Mouse (Mus musculus): ENCODE results near the gene Tcaf3. TPM values are rescaled to one million over a fixed set of nuclear protein-coding genes. Genes with fewer than 3 reads are reported as not detected.

Tcaf3 gene
- polyA plus RNA-seq (2014; fragmentation: Nextera tagmentation; extraction: Ambion mirVana): not detected in 2 replicates

DNA sequence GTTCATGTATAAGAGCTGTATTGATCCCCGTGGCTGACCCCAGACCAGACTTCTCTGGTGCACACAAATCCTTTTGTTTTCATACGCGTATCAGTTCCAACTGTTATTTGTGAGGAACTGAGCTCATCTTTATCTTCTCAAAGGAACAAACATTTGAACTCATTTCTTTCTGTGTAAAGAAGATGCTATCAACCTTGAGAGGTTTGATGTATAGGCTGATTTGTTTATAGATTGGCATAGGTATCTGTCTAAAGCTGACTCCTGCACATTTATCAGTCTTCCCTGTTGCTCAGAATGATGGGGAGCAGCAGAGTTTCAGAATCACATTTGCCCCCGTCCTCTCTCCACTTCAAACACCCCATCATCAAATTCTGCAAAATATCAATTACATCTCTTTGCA lies at the start of gene Tcaf3:
Gene Tcaf3 (minus strand): TSS at position 101 of the 400 bp plus-strand sequence.
- Histone ChIP-seq H3K27me3 (ENCODE audit: control insufficient read depth, insufficient read depth, low read length) (no peaks in the 10 kb centered on the region), H3K4me1 (replicated peaks; ENCODE audit: control insufficient read depth, insufficient read depth, low read length) (no peaks in the 10 kb centered on the region), H3K36me3 (ENCODE audit: control insufficient read depth, insufficient read depth, low read length) (no peaks in the 10 kb centered on the region), H3K4me2 (replicated peaks; ENCODE audit: low read depth, low read length) (no peak within 1 kb of the TSS), H3K9me3 (ENCODE audit: control insufficient read depth, low read length) (no peaks in the 10 kb centered on the region), H3K27ac (ENCODE audit: low read depth, low read length) (no peak within 1 kb of the TSS), H3K9ac (ENCODE audit: low read depth, low read length) (no peak within 1 kb of the TSS), H3K4me3 (ENCODE audit: low read depth, low read length) (no peak within 1 kb of the TSS)
- no peak for ATAC-seq (ENCODE audit: low FRiP score)
- no peak for DNase-seq (ENCODE audit: low spot score)
- WGBS: 67% methylated on average over 4 of the region's 4 CpGs

DNA sequence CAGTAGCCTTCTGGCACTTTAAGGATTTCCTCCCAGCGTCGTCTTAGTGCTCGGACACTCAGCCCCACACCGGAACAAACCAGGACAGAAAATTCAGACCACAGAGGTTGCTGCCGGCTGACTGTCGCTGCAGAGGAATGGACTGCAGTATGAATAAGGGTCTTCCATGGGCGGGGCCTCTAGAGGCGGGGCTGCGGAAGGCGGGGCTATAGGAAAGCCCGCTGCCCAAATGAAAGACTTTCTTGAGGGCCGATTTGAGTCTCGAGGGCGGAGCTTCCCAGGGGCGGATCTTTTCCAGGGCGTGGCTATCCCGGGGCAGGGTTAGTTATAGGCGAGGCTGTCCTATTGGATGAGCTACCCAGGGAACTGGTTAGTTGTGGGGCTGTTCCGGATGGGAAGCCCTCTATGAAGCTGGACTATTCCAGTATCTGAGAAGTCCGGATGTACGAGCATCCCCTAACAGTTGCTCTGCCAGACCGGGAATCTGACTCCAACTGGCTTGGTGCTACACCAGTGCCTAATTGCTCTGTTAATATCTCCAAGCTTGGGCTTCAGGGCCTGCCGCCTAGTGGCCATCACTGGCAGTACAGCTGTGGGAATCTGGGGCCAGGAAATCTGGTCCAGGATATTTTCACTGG lies 47.5 kb upstream of the Tcaf3 start, which contains the start of gene Tcaf2:
Gene Tcaf2 (minus strand): TSS at position 343 of the 638 bp plus-strand sequence.
- H3K9me3 ChIP-seq (ENCODE audit: control insufficient read depth, low read length): no peaks in the 10 kb centered on the region
- 1% methylated on average over 23 of the region's 23 CpGs for WGBS
- ATAC-seq (ENCODE audit: low FRiP score) (peak; percentile 99), DNase-seq (ENCODE audit: low spot score) (peak; percentile 93)
- no peak within 1 kb of the TSS for H3K9ac ChIP-seq (ENCODE audit: low read depth, low read length)
- H3K4me2 ChIP-seq (replicated peaks; ENCODE audit: low read depth, low read length): peak within 1 kb of the TSS; percentile 48
- H3K36me3 ChIP-seq (ENCODE audit: control insufficient read depth, insufficient read depth, low read length): no peaks in the 10 kb centered on the region
- H3K4me1 ChIP-seq (replicated peaks; ENCODE audit: control insufficient read depth, insufficient read depth, low read length): no peaks in the 10 kb centered on the region
- peak within 1 kb of the TSS; percentile 26 for H3K4me3 ChIP-seq (ENCODE audit: low read depth, low read length)
- H3K27ac ChIP-seq (ENCODE audit: low read depth, low read length): no peak within 1 kb of the TSS
- no peaks in the 10 kb centered on the region for H3K27me3 ChIP-seq (ENCODE audit: control insufficient read depth, insufficient read depth, low read length)

DNA sequence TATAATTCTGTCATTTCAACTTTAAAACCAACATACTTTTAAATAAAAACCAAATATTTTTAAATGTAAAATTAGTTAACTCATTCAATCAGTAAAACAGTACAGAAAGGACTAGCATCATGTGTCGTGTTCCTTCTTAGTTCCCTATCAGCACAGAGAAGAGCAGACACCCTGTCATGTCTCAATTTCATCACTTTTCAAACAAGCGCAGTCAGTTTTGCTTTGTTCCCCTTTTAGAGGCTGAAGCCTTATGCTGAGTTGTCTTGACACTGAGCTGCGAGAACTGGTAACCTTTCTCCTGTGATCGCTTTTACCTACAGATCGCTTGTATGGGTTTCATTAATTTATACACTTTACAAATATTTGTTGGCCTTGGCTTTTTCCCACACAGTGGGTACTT lies 36.9 kb upstream of the Tcaf3 start:
- 88% methylated on average over 5 of the region's 5 CpGs for WGBS
- DNase-seq (ENCODE audit: low spot score): no peak
- H3K4me2 ChIP-seq (replicated peaks; ENCODE audit: low read depth, low read length): no peak overlapping the region
- no peaks in the 10 kb centered on the region for H3K27me3 ChIP-seq (ENCODE audit: control insufficient read depth, insufficient read depth, low read length)
- ATAC-seq (ENCODE audit: low FRiP score): no peak
- no peak overlapping the region for H3K4me3 ChIP-seq (ENCODE audit: low read depth, low read length)
- H3K9me3 ChIP-seq (ENCODE audit: control insufficient read depth, low read length): no peaks in the 10 kb centered on the region
- H3K4me1 ChIP-seq (replicated peaks; ENCODE audit: control insufficient read depth, insufficient read depth, low read length): no peaks in the 10 kb centered on the region
- no peak overlapping the region for H3K27ac ChIP-seq (ENCODE audit: low read depth, low read length)
- H3K36me3 ChIP-seq (ENCODE audit: control insufficient read depth, insufficient read depth, low read length): no peaks in the 10 kb centered on the region
- H3K9ac ChIP-seq (ENCODE audit: low read depth, low read length): no peak overlapping the region

DNA sequence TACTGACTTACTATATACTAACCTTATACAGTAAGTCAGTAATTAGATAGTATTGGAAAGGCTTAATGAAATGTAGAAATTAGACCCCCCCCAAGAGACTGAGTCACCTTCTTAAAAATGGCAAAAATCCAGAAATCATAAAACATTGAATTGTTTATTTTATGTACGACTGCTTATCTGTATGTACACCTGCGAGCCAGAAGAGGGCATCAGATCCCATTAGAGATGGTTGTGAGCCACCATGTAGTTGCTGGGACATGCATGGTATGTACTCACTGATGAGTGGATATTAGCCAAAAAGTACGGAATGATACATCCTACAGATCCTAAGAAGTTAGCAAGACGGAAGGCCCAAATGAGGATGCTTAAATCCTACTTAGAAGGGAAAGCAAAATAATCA lies 33.9 kb upstream of the Tcaf3 start:
- DNase-seq (ENCODE audit: low spot score) (no peak), ATAC-seq (ENCODE audit: low FRiP score) (no peak)
- H3K36me3 ChIP-seq (ENCODE audit: control insufficient read depth, insufficient read depth, low read length): no peaks in the 10 kb centered on the region
- H3K4me3 ChIP-seq (ENCODE audit: low read depth, low read length): no peak overlapping the region
- H3K4me1 ChIP-seq (replicated peaks; ENCODE audit: control insufficient read depth, insufficient read depth, low read length): no peaks in the 10 kb centered on the region
- H3K9me3 ChIP-seq (ENCODE audit: control insufficient read depth, low read length): no peaks in the 10 kb centered on the region
- no peak overlapping the region for H3K27ac ChIP-seq (ENCODE audit: low read depth, low read length)
- WGBS: 79% methylated on average over 4 of the region's 4 CpGs
- H3K4me2 ChIP-seq (replicated peaks; ENCODE audit: low read depth, low read length): no peak overlapping the region
- no peak overlapping the region for H3K9ac ChIP-seq (ENCODE audit: low read depth, low read length)
- H3K27me3 ChIP-seq (ENCODE audit: control insufficient read depth, insufficient read depth, low read length): no peaks in the 10 kb centered on the region

DNA sequence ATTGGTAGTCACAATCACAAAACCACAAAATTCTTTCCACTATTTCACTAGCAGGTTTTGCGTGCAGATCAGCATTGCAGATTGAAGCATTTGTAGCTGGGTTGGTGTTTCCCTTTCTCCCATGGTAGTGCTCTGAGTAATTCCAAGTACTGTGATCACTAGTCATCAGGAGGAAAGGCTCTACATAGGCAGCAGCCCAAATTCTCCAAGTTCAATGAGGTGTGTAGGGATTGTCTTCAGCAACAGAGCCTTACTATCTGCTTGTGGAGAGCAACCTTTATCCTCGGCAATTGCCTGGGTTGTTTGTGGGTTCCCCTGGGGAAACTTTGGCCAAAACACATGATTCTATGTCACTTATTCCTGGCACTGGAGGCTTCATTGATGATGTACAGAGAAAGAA lies 19.4 kb upstream of the Tcaf3 start:
- Histone ChIP-seq H3K36me3 (ENCODE audit: control insufficient read depth, insufficient read depth, low read length) (no peaks in the 10 kb centered on the region), H3K4me3 (ENCODE audit: low read depth, low read length) (no peak overlapping the region), H3K27ac (ENCODE audit: low read depth, low read length) (no peak overlapping the region), H3K27me3 (ENCODE audit: control insufficient read depth, insufficient read depth, low read length) (no peaks in the 10 kb centered on the region), H3K4me1 (replicated peaks; ENCODE audit: control insufficient read depth, insufficient read depth, low read length) (no peaks in the 10 kb centered on the region), H3K9ac (ENCODE audit: low read depth, low read length) (no peak overlapping the region), H3K9me3 (ENCODE audit: control insufficient read depth, low read length) (no peaks in the 10 kb centered on the region), H3K4me2 (replicated peaks; ENCODE audit: low read depth, low read length) (no peak overlapping the region)
- no peak for DNase-seq (ENCODE audit: low spot score)
- ATAC-seq (ENCODE audit: low FRiP score): no peak
- 71% methylated on average over 2 of the region's 2 CpGs for WGBS

DNA sequence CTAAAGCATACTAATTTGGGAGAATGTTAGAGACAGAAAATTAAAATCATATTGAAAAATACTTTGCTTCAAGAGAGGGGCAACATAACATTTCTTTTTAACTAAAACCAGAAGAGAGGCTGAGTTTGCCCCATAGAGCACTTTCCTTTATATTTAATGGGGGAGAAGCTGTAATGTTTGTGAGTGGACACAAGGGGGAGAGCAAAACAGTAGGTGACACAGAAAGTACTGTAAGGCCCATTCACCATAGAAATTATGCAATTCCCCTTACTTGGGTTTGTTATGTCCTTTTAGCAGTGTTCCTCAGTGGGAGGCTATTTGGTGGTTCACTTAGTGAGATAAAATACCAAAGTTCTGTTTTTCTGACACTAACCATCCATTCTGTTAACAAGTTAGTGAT lies 14.7 kb upstream of the Tcaf3 start:
- no peaks in the 10 kb centered on the region for H3K9me3 ChIP-seq (ENCODE audit: control insufficient read depth, low read length)
- H3K4me3 ChIP-seq (ENCODE audit: low read depth, low read length): no peak overlapping the region
- H3K4me2 ChIP-seq (replicated peaks; ENCODE audit: low read depth, low read length): no peak overlapping the region
- peak; percentile 57; the same call in 1 of the 2 replicates for ATAC-seq (ENCODE audit: low FRiP score)
- peak; percentile 9 for DNase-seq (ENCODE audit: low spot score)
- H3K9ac ChIP-seq (ENCODE audit: low read depth, low read length): no peak overlapping the region
- no peaks in the 10 kb centered on the region for H3K4me1 ChIP-seq (replicated peaks; ENCODE audit: control insufficient read depth, insufficient read depth, low read length)
- no peak overlapping the region for H3K27ac ChIP-seq (ENCODE audit: low read depth, low read length)
- no peaks in the 10 kb centered on the region for H3K36me3 ChIP-seq (ENCODE audit: control insufficient read depth, insufficient read depth, low read length)
- no peaks in the 10 kb centered on the region for H3K27me3 ChIP-seq (ENCODE audit: control insufficient read depth, insufficient read depth, low read length)

DNA sequence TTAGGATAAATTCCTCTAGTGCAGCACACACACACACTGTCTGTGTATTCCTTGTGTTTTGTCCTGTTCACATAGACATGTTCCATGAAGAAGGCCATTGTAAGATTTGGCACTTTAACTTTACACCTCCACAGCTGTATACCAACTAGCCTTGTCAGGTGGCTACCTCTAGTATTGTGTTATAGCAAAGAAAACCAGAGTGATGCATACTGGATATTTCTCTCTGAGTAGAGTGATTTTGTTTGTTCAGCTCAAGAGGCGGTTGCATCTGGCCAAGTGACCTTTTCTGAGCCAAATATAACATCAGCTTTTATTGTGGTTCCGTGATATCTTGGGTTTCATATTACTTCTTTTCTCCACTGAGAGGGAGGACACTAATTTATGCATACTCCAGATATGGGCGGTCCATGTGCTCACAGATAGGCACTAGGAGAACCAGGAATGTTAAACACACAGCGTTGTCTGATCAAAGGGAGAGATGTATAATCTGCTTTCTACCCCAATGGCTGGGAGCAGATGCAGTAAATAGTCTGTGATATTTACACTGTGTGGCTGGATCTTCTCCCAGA lies 13.5 kb upstream of the Tcaf3 start:
- ATAC-seq (ENCODE audit: low FRiP score): no peak
- no peak overlapping the region for H3K27ac ChIP-seq (ENCODE audit: low read depth, low read length)
- 74% methylated on average over 4 of the region's 4 CpGs for WGBS

DNA sequence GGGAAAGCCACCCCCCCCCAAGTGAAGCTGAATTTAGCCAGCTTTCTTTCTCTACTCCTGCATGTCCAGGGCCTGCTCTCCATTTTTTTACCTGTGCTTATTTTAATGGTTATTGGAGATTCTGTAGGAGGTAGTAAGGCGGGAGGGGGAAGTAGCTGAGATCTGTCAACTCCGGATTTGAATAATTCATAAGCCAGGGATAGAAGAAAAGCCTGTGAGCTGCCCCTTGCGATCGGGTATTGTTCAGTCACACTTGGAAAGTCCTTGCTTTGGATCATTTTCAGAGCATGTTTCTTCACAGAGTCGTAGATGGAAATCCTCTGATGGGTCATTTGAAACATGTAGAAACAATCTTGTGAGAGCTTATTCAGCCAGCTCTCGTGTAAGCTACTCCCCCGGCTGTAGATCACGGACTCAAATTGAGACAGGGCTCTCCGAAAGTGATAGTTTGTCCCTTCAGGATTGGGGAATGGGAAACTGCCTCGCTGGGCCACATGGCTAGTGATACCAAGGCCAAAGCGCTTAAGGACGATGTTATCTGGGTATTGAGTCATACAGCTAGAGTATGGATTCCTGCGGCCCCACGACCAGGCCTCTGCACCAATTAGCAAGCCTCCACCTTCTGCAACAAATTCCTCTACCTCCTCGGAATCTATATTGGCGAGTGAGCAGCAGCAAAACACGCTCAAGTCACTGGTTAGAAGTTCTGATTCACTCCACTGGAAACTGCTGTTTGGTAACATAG lies 4.2 kb downstream of the Tcaf3 start:
- no peak; the same call in 1 of the 2 replicates for ATAC-seq (ENCODE audit: low FRiP score)

More for the DNA sequence above, 13.5 kb upstream of the Tcaf3 start:
- no peak overlapping the region for H3K9ac ChIP-seq (ENCODE audit: low read depth, low read length)
- no peak overlapping the region for H3K4me2 ChIP-seq (replicated peaks; ENCODE audit: low read depth, low read length)
- no peaks in the 10 kb centered on the region for H3K9me3 ChIP-seq (ENCODE audit: control insufficient read depth, low read length)
- H3K4me1 ChIP-seq (replicated peaks; ENCODE audit: control insufficient read depth, insufficient read depth, low read length): no peaks in the 10 kb centered on the region
- H3K36me3 ChIP-seq (ENCODE audit: control insufficient read depth, insufficient read depth, low read length): no peaks in the 10 kb centered on the region
- no peak overlapping the region for H3K4me3 ChIP-seq (ENCODE audit: low read depth, low read length)
- no peak for DNase-seq (ENCODE audit: low spot score)
- no peaks in the 10 kb centered on the region for H3K27me3 ChIP-seq (ENCODE audit: control insufficient read depth, insufficient read depth, low read length)

More for the DNA sequence above, 4.2 kb downstream of the Tcaf3 start:
- Histone ChIP-seq H3K36me3 (ENCODE audit: control insufficient read depth, insufficient read depth, low read length) (no peaks in the 10 kb centered on the region), H3K27me3 (ENCODE audit: control insufficient read depth, insufficient read depth, low read length) (no peaks in the 10 kb centered on the region), H3K4me3 (ENCODE audit: low read depth, low read length) (no peak overlapping the region), H3K4me1 (replicated peaks; ENCODE audit: control insufficient read depth, insufficient read depth, low read length) (no peaks in the 10 kb centered on the region), H3K9me3 (ENCODE audit: control insufficient read depth, low read length) (no peaks in the 10 kb centered on the region), H3K9ac (ENCODE audit: low read depth, low read length) (no peak overlapping the region), H3K4me2 (replicated peaks; ENCODE audit: low read depth, low read length) (no peak overlapping the region), H3K27ac (ENCODE audit: low read depth, low read length) (no peak overlapping the region)
- DNase-seq (ENCODE audit: low spot score): peak; percentile 5
- 74% methylated on average over 17 of the region's 17 CpGs for WGBS
